Mouse (Mus musculus): ENCODE results near the gene Ssh2. TPM values are rescaled to one million over a fixed set of nuclear protein-coding genes. Genes with fewer than 3 reads are reported as not detected.

Ssh2 gene
- polyA plus RNA-seq, 1 experiment from 2014 or later = 8.4 TPM

DNA sequence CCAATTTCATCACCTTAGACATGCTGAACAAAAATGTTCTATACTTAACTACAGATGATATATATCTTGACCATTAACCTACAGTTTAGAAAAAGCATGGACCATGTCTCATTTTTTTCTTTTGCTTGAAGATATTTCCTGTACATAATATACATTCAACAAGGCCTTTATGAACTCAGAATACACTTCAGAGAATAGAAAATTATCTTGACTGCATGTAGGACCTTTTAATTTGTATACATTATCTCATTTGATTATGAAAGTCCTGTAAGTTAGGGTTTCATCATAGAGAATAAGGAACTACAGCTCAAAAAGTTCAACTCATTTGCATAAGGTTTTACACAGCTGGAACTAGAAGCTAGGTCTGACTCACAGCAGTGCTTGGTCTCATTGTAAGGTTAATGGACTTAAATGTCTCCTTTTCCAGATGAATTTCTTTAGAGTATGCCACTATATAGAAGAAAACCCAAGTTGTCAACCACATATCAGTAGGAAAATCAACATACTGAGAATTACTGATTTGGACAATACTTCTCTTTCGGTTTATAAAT lies 1.9 kb upstream of the Ssh2 start:
- Histone ChIP-seq H3K4me1 (ENCODE audit: control insufficient read depth, insufficient read depth, low read length) (peaks cover 7% of the 10 kb centered on the region), H3K36me3 (ENCODE audit: control insufficient read depth, insufficient read depth, low read length) (no peaks in the 10 kb centered on the region), H3K4me2 (ENCODE audit: low read depth, low read length) (no peak overlapping the region), H3K9ac (ENCODE audit: low read length) (no peak overlapping the region), H3K9me3 (replicated peaks; ENCODE audit: control insufficient read depth, low read length) (no peaks in the 10 kb centered on the region), H3K27me3 (ENCODE audit: control insufficient read depth, insufficient read depth, low read length) (no peaks in the 10 kb centered on the region), H3K4me3 (replicated peaks; ENCODE audit: low read length) (no peak overlapping the region), H3K27ac (ENCODE audit: low read length) (no peak overlapping the region)
- ATAC-seq (ENCODE audit: insufficient read depth, low FRiP score) = no peak
- WGBS = 92% methylated on average over 1 of the region's 1 CpGs

- Histone ChIP-seq H3K4me2 (ENCODE audit: low read depth, low read length) (no peak overlapping the region), H3K36me3 (ENCODE audit: control insufficient read depth, insufficient read depth, low read length) (no peaks in the 10 kb centered on the region), H3K9me3 (replicated peaks; ENCODE audit: control insufficient read depth, low read length) (no peaks in the 10 kb centered on the region), H3K27ac (ENCODE audit: low read length) (no peak overlapping the region), H3K9ac (ENCODE audit: low read length) (no peak overlapping the region), H3K4me3 (replicated peaks; ENCODE audit: low read length) (no peak overlapping the region), H3K27me3 (ENCODE audit: control insufficient read depth, insufficient read depth, low read length) (no peaks in the 10 kb centered on the region), H3K4me1 (ENCODE audit: control insufficient read depth, insufficient read depth, low read length) (peaks cover 7% of the 10 kb centered on the region)
- ATAC-seq (ENCODE audit: insufficient read depth, low FRiP score) = peak; percentile 60; the same call in 1 of the 2 replicates
- 2% methylated on average over 1 of the region's 1 CpGs for WGBS
Observed at GRCm38 (mm10) chr11:77214755-77215154, 1.3 kb upstream of the Ssh2 start.

DNA sequence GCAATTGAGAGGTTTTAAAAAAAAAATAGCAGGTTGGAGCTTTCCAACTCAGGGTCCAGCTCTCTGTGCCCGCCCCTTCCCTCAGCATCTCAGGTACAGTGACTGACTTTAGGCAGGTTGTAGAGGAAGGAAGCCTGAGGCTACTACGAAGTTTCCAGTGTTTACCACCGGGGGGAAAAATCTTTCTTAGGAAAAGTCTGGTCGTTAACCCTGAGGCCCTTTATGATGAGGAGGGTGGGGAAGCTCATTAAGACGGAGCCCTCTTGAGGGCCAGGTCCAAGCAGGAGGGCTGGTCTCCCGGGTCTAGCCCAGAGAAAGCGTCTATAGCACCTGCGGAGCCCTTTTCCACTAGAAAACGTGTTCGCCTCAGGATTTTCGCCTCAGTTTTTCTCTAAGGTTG lies 604 bp upstream of the Ssh2 start:
- no peaks in the 10 kb centered on the region for H3K9me3 ChIP-seq (replicated peaks; ENCODE audit: control insufficient read depth, low read length)
- H3K9ac ChIP-seq (ENCODE audit: low read length) = peak overlapping the region; percentile 94
- H3K4me3 ChIP-seq (replicated peaks; ENCODE audit: low read length) = peak overlapping the region; percentile 67
- H3K4me2 ChIP-seq (ENCODE audit: low read depth, low read length) = peak overlapping the region; percentile 81
- no peaks in the 10 kb centered on the region for H3K36me3 ChIP-seq (ENCODE audit: control insufficient read depth, insufficient read depth, low read length)
- ATAC-seq (ENCODE audit: insufficient read depth, low FRiP score) = 0 out of 2 replicates have a peak, but pooled peaks have one; percentile 38
- peaks cover 7% of the 10 kb centered on the region for H3K4me1 ChIP-seq (ENCODE audit: control insufficient read depth, insufficient read depth, low read length)
- no peaks in the 10 kb centered on the region for H3K27me3 ChIP-seq (ENCODE audit: control insufficient read depth, insufficient read depth, low read length)
- H3K27ac ChIP-seq (ENCODE audit: low read length) = peak overlapping the region; percentile 82
- 2% methylated on average over 11 of the region's 11 CpGs for WGBS

DNA sequence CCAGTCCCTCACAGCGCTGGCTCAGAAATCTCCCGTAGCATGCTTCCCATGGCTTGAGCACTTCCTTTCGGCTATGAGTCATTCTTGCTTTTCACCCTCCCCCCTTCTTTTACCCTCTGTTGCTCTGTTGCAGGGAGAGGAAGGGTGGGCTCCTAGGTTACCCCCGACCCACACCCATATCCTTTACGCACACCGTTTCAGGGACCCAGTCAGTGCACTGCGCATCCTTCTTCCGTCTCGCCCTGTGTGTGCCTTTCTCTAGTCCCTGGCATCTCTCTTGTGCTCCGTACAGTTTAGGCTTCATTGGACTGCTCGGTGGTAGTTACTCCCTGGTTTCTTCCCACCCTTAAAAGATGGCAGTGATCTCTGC lies 659 bp downstream of the Ssh2 start:
- Histone ChIP-seq H3K27me3 (ENCODE audit: control insufficient read depth, insufficient read depth, low read length) (no peaks in the 10 kb centered on the region), H3K4me2 (ENCODE audit: low read depth, low read length) (peak overlapping the region; percentile 81), H3K36me3 (ENCODE audit: control insufficient read depth, insufficient read depth, low read length) (no peaks in the 10 kb centered on the region), H3K27ac (ENCODE audit: low read length) (peak overlapping the region; percentile 90; the same call in 1 of the 2 replicates), H3K4me1 (ENCODE audit: control insufficient read depth, insufficient read depth, low read length) (peaks cover 7% of the 10 kb centered on the region), H3K9me3 (replicated peaks; ENCODE audit: control insufficient read depth, low read length) (no peaks in the 10 kb centered on the region), H3K9ac (ENCODE audit: low read length) (peak overlapping the region; percentile 94), H3K4me3 (replicated peaks; ENCODE audit: low read length) (peak overlapping the region; percentile 67)
- 0% methylated on average over 11 of the region's 11 CpGs for WGBS
- peak; percentile 56 for ATAC-seq (ENCODE audit: insufficient read depth, low FRiP score)

GRCm38 (mm10) chr11:77230765-77231164 lies 14.7 kb downstream of the Ssh2 start:
- no peaks in the 10 kb centered on the region for H3K4me1 ChIP-seq (ENCODE audit: control insufficient read depth, insufficient read depth, low read length)
- no peak overlapping the region for H3K9ac ChIP-seq (ENCODE audit: low read length)
- no peaks in the 10 kb centered on the region for H3K9me3 ChIP-seq (replicated peaks; ENCODE audit: control insufficient read depth, low read length)
- no peak overlapping the region for H3K4me3 ChIP-seq (replicated peaks; ENCODE audit: low read length)
- no peaks in the 10 kb centered on the region for H3K36me3 ChIP-seq (ENCODE audit: control insufficient read depth, insufficient read depth, low read length)
- H3K27ac ChIP-seq (ENCODE audit: low read length) = no peak overlapping the region
- ATAC-seq (ENCODE audit: insufficient read depth, low FRiP score) = no peak
- 66% methylated on average over 2 of the region's 2 CpGs for WGBS
- H3K4me2 ChIP-seq (ENCODE audit: low read depth, low read length) = no peak overlapping the region
- H3K27me3 ChIP-seq (ENCODE audit: control insufficient read depth, insufficient read depth, low read length) = no peaks in the 10 kb centered on the region

DNA sequence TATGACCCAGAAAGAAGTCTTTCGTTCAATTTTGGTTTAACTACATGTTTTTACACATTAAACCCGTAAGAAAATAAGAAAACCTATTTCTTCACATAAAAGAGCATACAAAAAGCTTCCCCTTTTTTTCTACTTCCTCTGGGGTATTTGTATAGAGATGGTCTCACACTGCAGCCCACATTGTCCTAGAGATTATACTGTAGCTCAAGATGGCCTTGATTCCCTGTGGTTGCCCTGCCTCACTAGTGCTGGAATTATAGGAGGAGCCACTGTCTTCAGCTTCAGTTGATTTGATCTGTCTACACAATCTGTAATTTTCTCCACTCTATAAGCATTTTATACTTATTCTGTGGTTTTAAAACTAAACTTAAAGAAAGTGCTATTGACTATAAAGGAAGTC lies 15.4 kb downstream of the Ssh2 start:
- 90% methylated on average over 2 of the region's 2 CpGs for WGBS
- no peak overlapping the region for H3K27ac ChIP-seq (ENCODE audit: low read length)
- ATAC-seq (ENCODE audit: insufficient read depth, low FRiP score) = no peak
- no peaks in the 10 kb centered on the region for H3K36me3 ChIP-seq (ENCODE audit: control insufficient read depth, insufficient read depth, low read length)
- no peak overlapping the region for H3K9ac ChIP-seq (ENCODE audit: low read length)
- no peaks in the 10 kb centered on the region for H3K4me1 ChIP-seq (ENCODE audit: control insufficient read depth, insufficient read depth, low read length)
- H3K4me3 ChIP-seq (replicated peaks; ENCODE audit: low read length) = no peak overlapping the region
- no peak overlapping the region for H3K4me2 ChIP-seq (ENCODE audit: low read depth, low read length)
- no peaks in the 10 kb centered on the region for H3K9me3 ChIP-seq (replicated peaks; ENCODE audit: control insufficient read depth, low read length)
- no peaks in the 10 kb centered on the region for H3K27me3 ChIP-seq (ENCODE audit: control insufficient read depth, insufficient read depth, low read length)

- Histone ChIP-seq H3K4me1 (ENCODE audit: control insufficient read depth, insufficient read depth, low read length) (no peaks in the 10 kb centered on the region), H3K4me3 (replicated peaks; ENCODE audit: low read length) (no peak overlapping the region), H3K27me3 (ENCODE audit: control insufficient read depth, insufficient read depth, low read length) (no peaks in the 10 kb centered on the region), H3K36me3 (ENCODE audit: control insufficient read depth, insufficient read depth, low read length) (no peaks in the 10 kb centered on the region), H3K27ac (ENCODE audit: low read length) (no peak overlapping the region), H3K4me2 (ENCODE audit: low read depth, low read length) (no peak overlapping the region), H3K9ac (ENCODE audit: low read length) (no peak overlapping the region), H3K9me3 (replicated peaks; ENCODE audit: control insufficient read depth, low read length) (no peaks in the 10 kb centered on the region)
- 89% methylated on average over 1 of the region's 1 CpGs for WGBS
- ATAC-seq (ENCODE audit: insufficient read depth, low FRiP score) = no peak
Observed at GRCm38 (mm10) chr11:77235267-77235666, 19.2 kb downstream of the Ssh2 start.

- Histone ChIP-seq H3K4me3 (replicated peaks; ENCODE audit: low read length) (no peak overlapping the region), H3K36me3 (ENCODE audit: control insufficient read depth, insufficient read depth, low read length) (no peaks in the 10 kb centered on the region), H3K4me2 (ENCODE audit: low read depth, low read length) (no peak overlapping the region), H3K9me3 (replicated peaks; ENCODE audit: control insufficient read depth, low read length) (no peaks in the 10 kb centered on the region), H3K4me1 (ENCODE audit: control insufficient read depth, insufficient read depth, low read length) (no peaks in the 10 kb centered on the region), H3K9ac (ENCODE audit: low read length) (no peak overlapping the region), H3K27ac (ENCODE audit: low read length) (no peak overlapping the region), H3K27me3 (ENCODE audit: control insufficient read depth, insufficient read depth, low read length) (no peaks in the 10 kb centered on the region)
- ATAC-seq (ENCODE audit: insufficient read depth, low FRiP score) = no peak
- WGBS = 91% methylated on average over 1 of the region's 1 CpGs
Observed at GRCm38 (mm10) chr11:77239658-77240345, 23.7 kb downstream of the Ssh2 start.

DNA sequence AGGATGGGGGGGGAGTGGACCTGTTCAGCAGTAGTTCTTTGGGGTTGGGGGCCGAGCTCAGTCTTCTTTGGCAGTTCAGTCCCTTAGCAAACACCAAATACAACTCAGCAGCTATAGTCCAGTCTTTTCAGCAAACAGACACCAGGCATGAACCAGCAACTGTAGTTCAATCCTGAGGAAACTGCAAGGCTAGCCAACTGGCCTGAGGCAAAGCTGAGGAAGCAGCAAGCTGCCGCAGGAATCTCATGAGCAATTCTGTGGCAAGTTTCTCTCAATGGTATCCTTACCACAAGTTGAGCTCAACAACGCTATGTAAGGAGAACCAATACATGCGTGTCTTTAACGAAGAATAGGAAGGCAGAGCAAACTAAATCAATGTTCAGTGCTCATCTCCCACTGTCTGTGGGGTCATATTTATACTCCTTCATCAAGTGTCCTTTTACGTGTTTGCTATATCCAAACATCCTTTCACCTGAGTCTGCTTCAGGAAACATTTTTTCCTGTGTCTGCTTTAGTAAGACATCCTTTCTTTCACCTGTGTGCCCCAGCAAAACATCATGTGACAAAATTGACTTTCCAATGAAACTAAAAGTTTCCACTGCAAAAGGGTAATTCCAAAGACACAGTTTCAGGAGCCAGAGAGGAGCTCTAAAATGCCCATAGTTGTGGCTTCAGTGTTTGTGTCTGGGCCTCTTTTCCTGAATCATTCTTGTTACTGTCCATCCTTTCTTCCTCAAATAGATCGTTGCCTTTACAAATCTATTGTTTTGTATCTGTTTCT lies 24.6 kb downstream of the Ssh2 start:
- Histone ChIP-seq H3K9me3 (replicated peaks; ENCODE audit: control insufficient read depth, low read length) (no peaks in the 10 kb centered on the region), H3K9ac (ENCODE audit: low read length) (no peak overlapping the region), H3K27ac (ENCODE audit: low read length) (no peak overlapping the region), H3K4me2 (ENCODE audit: low read depth, low read length) (no peak overlapping the region), H3K36me3 (ENCODE audit: control insufficient read depth, insufficient read depth, low read length) (no peaks in the 10 kb centered on the region), H3K4me1 (ENCODE audit: control insufficient read depth, insufficient read depth, low read length) (no peaks in the 10 kb centered on the region), H3K27me3 (ENCODE audit: control insufficient read depth, insufficient read depth, low read length) (no peaks in the 10 kb centered on the region), H3K4me3 (replicated peaks; ENCODE audit: low read length) (no peak overlapping the region)
- 82% methylated on average over 7 of the region's 7 CpGs for WGBS
- no peak for ATAC-seq (ENCODE audit: insufficient read depth, low FRiP score)
